In the genomic region with DNA sequence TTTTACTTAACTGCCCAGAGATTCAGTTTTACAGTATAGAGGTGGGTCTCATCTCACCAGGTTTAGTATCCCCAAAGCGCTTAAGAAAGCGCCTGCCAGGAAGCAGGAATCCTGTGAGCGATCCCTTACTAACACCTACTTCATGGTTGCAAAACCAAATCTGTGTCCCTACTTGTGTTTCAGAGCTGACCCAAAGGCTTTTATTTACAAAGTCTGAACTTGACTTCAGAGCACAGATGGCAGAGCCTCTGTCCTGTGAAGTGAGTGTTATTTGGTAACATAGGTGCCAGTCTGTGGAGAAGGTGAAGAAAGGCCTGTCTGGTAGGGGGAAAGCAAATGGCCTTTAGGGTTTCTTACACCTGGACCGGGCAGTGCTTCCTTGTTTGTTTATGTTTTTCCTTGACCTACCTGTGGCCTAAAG, we compare ENCODE assay signal across 12 mouse cellular contexts.
DNase-seq lines count a peak whose midpoint lies in the region; ATAC-seq and TF ChIP-seq lines count a peak whose summit lies in the region.
"Had no signal": no experiment of that assay in that cellular context is flagged by ENCODE, and none has a peak within 500 bp of the region (broad histone marks: within the 10 kb centered on the region; RNA-seq: fewer than 3 reads in every experiment).

No protein-coding gene starts in this region.

- dilution Hi-C loops in CH12.LX (cut with MboI; ENCODE audit: extremely low pct_ligation_motif_present, extremely low pct_unique_long_range_greater_than_20kb, low sequenced_read_pairs), result no loop called here

- no peak for DNase-seq in kidney, postnatal 25 days
- no peak for DNase-seq in CH12.LX (ENCODE audit: extremely low read depth)
- no peak for DNase-seq in liver, embryonic 14.5 days (ENCODE audit: low read depth in 3 of 3, low spot score in 3 of 3)
- no peak for DNase-seq in thymus, postnatal 36 days
- DNase-seq: adrenal gland, adult 8-10 months; cerebellum, postnatal 10 days; kidney, postnatal 36 days; right cerebral cortex, postnatal 4 days; thymus, postnatal 4 days had no signal

- H3K36me3 ChIP-seq in kidney, embryonic 16.5 days (ENCODE audit: insufficient read depth, low read length), result no peaks in the 10 kb centered on the region
- peaks cover 30 to 37% of the 10 kb centered on the region in 2 experiments for H3K36me3 ChIP-seq in CH12.LX (replicated peaks in 1 of 2; ENCODE audit: control insufficient read depth in 1 of 2, insufficient read depth in 1 of 2, low read length in 1 of 2)
- H3K36me3 ChIP-seq in liver, embryonic 14.5 days (replicated peaks; ENCODE audit: control insufficient read depth, insufficient read depth, low read depth), result no peaks in the 10 kb centered on the region

- H3K27me3 ChIP-seq in kidney, embryonic 16.5 days (ENCODE audit: insufficient read depth, low read length), result peaks cover 4% of the 10 kb centered on the region; the same call in 1 of the 2 replicates
- no peaks in the 10 kb centered on the region for H3K27me3 ChIP-seq in CH12.LX (replicated peaks)
- H3K27me3 ChIP-seq in liver, embryonic 14.5 days (ENCODE audit: control insufficient read depth, insufficient read depth, low read length), result no peaks in the 10 kb centered on the region

- no peaks in the 10 kb centered on the region for H3K9me3 ChIP-seq in kidney, embryonic 16.5 days (ENCODE audit: low read length)
- no peaks in the 10 kb centered on the region for H3K9me3 ChIP-seq in CH12.LX (replicated peaks; ENCODE audit: low read length)
- H3K9me3 ChIP-seq in liver, embryonic 14.5 days (ENCODE audit: control insufficient read depth, low read length), result no peaks in the 10 kb centered on the region

- no peak overlapping the region for H3K9ac ChIP-seq in kidney, embryonic 16.5 days (replicated peaks; ENCODE audit: low read length)
- peak overlapping the region; percentile 81 for H3K9ac ChIP-seq in CH12.LX (ENCODE audit: insufficient read depth, low read depth)
- no peak overlapping the region for H3K9ac ChIP-seq in liver, embryonic 14.5 days (replicated peaks)

- peak overlapping the region; percentile 49; the same call in 1 of the 2 replicates for H3K4me2 ChIP-seq in kidney, embryonic 16.5 days (replicated peaks; ENCODE audit: low read depth, low read length)
- peak overlapping the region; percentile 98 for H3K4me2 ChIP-seq in CH12.LX (ENCODE audit: insufficient read depth, low read depth, poor library complexity, severe bottlenecking)
- H3K4me2 ChIP-seq in liver, embryonic 14.5 days (ENCODE audit: low read depth), result 0 out of 2 replicates have a peak overlapping the region, but pooled peaks have one; percentile 29

- no peak for TF ChIP-seq POLR2A in CH12.LX (IDR thresholded peaks at IDR 0.05; ENCODE audit: low read depth, low read length)

- H3K27ac ChIP-seq in kidney, embryonic 16.5 days (ENCODE audit: low read length), result no peak overlapping the region
- peak overlapping the region; percentile 100 for H3K27ac ChIP-seq in CH12.LX (ENCODE audit: insufficient read depth, low read depth)
- peak overlapping the region; percentile 96 for H3K27ac ChIP-seq in brown adipose tissue, adult 24 weeks (replicated peaks; ENCODE audit: low read depth, low read length)
- H3K27ac ChIP-seq in liver, embryonic 14.5 days, result no peak overlapping the region

- TF ChIP-seq CTCF in CH12.LX (conservative IDR thresholded peaks at IDR 0.05 in 1 of 2, IDR thresholded peaks at IDR 0.05 in 1 of 2; ENCODE audit: low read depth in 2 of 2, low read length in 2 of 2), result no peak
- TF ChIP-seq CTCF in liver, embryonic 14.5 days (IDR thresholded peaks at IDR 0.05; ENCODE audit: low read depth), result no peak

- no peak for TF ChIP-seq RAD21 in CH12.LX (IDR thresholded peaks at IDR 0.05; ENCODE audit: low read depth, low read length)

- TF ChIP-seq EP300 in CH12.LX (IDR thresholded peaks at IDR 0.05; ENCODE audit: low read length), result no peak
- TF ChIP-seq EP300 in liver, embryonic 14.5 days (IDR thresholded peaks at IDR 0.05; ENCODE audit: low read depth), result no peak

- H3K79me2 ChIP-seq in CH12.LX (replicated peaks; ENCODE audit: control insufficient read depth, extremely low read depth, insufficient read depth, poor library complexity, severe bottlenecking), result peaks cover 72% of the 10 kb centered on the region

- in situ Hi-C loops in CH12.LX (cut with MboI; ENCODE audit: low pct_ligation_motif_present, low pct_unique_long_range_greater_than_20kb, low sequenced_read_pairs), result loop anchor here (5.0 kb wide), 1 partner anchor 56 kb away; no protein-coding TSS in a partner anchor

- no peak overlapping the region for H3K4me3 ChIP-seq in kidney, embryonic 16.5 days (ENCODE audit: low read length)
- peak overlapping the region; percentile 82 to 94 (median 83) for H3K4me3 ChIP-seq in CH12.LX (replicated peaks in 1 of 3; ENCODE audit: low read depth in 2 of 3, low read length in 2 of 3, poor library complexity in 1 of 3)
- H3K4me3 ChIP-seq in brown adipose tissue, adult 24 weeks (ENCODE audit: insufficient read depth, low read depth, low read length), result peak overlapping the region; percentile 76
- H3K4me3 ChIP-seq in liver, embryonic 14.5 days (ENCODE audit: insufficient read depth in 1 of 2, low read depth in 2 of 2, low read length in 2 of 2), result no peak overlapping the region

- H3K4me1 ChIP-seq in kidney, embryonic 16.5 days (ENCODE audit: insufficient read depth, low read length), result peaks cover 34% of the 10 kb centered on the region
- H3K4me1 ChIP-seq in CH12.LX (ENCODE audit: control insufficient read depth in 1 of 2, insufficient read depth in 2 of 2), result peaks cover 15 to 58% of the 10 kb centered on the region in 2 experiments
- H3K4me1 ChIP-seq in brown adipose tissue, adult 24 weeks (ENCODE audit: control insufficient read depth, insufficient read depth, insufficient read length, low read length), result peaks cover 22% of the 10 kb centered on the region
- peaks cover 17 to 52% of the 10 kb centered on the region in 2 experiments for H3K4me1 ChIP-seq in liver, embryonic 14.5 days (replicated peaks; ENCODE audit: control insufficient read depth in 2 of 2, insufficient read depth in 2 of 2, low read length in 1 of 2)

- ATAC-seq in kidney, embryonic 16.5 days (ENCODE audit: low FRiP score, low TSS enrichment), result no peak
- no peak for ATAC-seq in liver, embryonic 14.5 days (ENCODE audit: insufficient read depth)
- no peak for ATAC-seq in megakaryocyte progenitor cell, adult 5-6 weeks (replicated peaks; ENCODE audit: poor library complexity)

- WGBS in kidney, embryonic 16.5 days, result 80% methylated on average over 4 of the region's 4 CpGs
- WGBS in liver, embryonic 14.5 days (ENCODE audit: insufficient replicate concordance), result 73% methylated on average over 4 of the region's 4 CpGs

TF ChIP-seq in CH12.LX, 34 proteins besides CTCF, POLR2A, EP300 and RAD21:
- TF ChIP-seq NELFE (IDR thresholded peaks at IDR 0.05; ENCODE audit: low read depth, low read length) (0 out of 2 replicates have a peak, but pooled peaks have one; percentile 3), MAX (IDR thresholded peaks at IDR 0.05; ENCODE audit: low read length) (no peak), ZKSCAN1 (IDR thresholded peaks at IDR 0.05; ENCODE audit: borderline replicate concordance, low read depth, low read length) (no peak), IRF4 (IDR thresholded peaks at IDR 0.05; ENCODE audit: low read depth, low read length) (no peak), USF2 (conservative IDR thresholded peaks at IDR 0.05; ENCODE audit: low read depth, low read length) (no peak), SMC3 (IDR thresholded peaks at IDR 0.05; ENCODE audit: low read depth, low read length) (no peak), HCFC1 (IDR thresholded peaks at IDR 0.05; ENCODE audit: low read depth, low read length) (no peak), CHD1 (IDR thresholded peaks at IDR 0.05; ENCODE audit: low read depth, low read length) (peak; percentile 77; the same call in 1 of the 2 replicates), TCF12 (IDR thresholded peaks at IDR 0.05; ENCODE audit: low read depth, low read length) (no peak), ETS1 (conservative IDR thresholded peaks at IDR 0.05; ENCODE audit: low read depth, low read length) (no peak), ZNF384 (IDR thresholded peaks at IDR 0.05; ENCODE audit: low read depth, low read length) (no peak)

Comparison
In these comparisons a context has a peak if more than half of its experiments do, and no peak if none do; other contexts are left out.
1. H3K27ac ChIP-seq: peak in CH12.LX (single experiment) and brown adipose tissue, adult 24 weeks (single experiment); none in kidney, embryonic 16.5 days (single experiment) and liver, embryonic 14.5 days (single experiment).
2. H3K4me2 ChIP-seq: peak in every context shown above with its lines; median percentile 98 in CH12.LX; 49 in kidney, embryonic 16.5 days; 29 in liver, embryonic 14.5 days.
3. H3K4me3 ChIP-seq: peak in CH12.LX (3 of 3) and brown adipose tissue, adult 24 weeks (single experiment); none in kidney, embryonic 16.5 days (single experiment) and liver, embryonic 14.5 days (0 of 2).